Mouse (Mus musculus) frontal cortex, postnatal 10 days (tissue): ENCODE data around the gene Mvk.

Experiments used
- DNase-seq, 2 experiments: peaks; one replicate each; pipeline ENCODE4 v3.0.0; 2022; ENCODE audit warnings: low spot score in 2 of 2, mixed read lengths in 1 of 2

Gene Mvk

DNA sequence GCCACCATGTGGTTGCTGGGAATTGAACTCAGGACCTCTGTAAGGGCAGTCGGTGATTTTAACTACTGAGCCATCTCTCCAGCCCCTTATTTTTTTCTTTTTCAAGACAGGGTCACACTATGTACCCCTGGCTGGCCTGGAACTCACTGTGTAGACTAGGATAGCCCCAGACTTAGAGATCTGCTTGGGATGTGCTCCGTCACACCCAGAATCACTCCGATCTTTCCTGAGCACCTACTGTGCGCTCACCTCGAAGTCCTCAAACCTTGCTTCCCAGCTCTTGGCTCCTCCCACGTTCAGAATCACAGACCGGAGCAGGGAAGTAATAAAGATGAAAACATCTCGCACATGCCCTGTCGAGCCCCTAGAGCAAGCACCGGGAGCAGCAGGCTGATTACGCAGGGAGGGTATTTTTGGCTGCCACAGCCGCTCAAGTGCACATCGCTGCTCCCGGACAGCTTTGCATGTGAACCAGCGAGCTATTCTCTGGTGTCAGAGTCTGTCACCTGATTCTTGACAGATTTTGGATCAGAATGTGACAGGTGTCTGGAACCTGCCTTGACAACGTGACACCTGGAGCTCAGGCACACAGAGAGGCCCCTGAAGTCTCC is 13.0 kb downstream of the Mvk start:
- no peak for DNase-seq

DNA sequence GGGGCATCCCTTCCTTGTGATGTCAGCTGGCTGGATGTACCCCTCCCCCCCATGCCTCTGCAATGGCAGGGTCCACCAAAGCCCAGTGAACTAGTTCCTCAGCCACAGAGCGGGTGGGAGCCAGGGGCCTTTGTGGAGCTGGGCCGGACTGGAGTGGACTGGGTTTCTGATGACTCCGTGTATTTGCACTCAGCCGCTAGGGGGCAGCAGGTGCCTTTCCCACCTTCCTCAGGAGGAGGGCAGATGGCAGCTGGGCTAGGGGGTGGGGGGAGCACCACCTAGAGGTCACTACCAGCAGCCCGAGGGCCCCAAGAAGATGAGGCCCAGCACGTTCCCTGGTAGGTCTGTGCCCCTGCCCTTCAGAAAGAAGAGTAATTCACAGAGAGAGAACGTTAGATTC is 17.2 kb downstream of the Mvk start:
- DNase-seq, result peak; percentile 52 to 79

DNA sequence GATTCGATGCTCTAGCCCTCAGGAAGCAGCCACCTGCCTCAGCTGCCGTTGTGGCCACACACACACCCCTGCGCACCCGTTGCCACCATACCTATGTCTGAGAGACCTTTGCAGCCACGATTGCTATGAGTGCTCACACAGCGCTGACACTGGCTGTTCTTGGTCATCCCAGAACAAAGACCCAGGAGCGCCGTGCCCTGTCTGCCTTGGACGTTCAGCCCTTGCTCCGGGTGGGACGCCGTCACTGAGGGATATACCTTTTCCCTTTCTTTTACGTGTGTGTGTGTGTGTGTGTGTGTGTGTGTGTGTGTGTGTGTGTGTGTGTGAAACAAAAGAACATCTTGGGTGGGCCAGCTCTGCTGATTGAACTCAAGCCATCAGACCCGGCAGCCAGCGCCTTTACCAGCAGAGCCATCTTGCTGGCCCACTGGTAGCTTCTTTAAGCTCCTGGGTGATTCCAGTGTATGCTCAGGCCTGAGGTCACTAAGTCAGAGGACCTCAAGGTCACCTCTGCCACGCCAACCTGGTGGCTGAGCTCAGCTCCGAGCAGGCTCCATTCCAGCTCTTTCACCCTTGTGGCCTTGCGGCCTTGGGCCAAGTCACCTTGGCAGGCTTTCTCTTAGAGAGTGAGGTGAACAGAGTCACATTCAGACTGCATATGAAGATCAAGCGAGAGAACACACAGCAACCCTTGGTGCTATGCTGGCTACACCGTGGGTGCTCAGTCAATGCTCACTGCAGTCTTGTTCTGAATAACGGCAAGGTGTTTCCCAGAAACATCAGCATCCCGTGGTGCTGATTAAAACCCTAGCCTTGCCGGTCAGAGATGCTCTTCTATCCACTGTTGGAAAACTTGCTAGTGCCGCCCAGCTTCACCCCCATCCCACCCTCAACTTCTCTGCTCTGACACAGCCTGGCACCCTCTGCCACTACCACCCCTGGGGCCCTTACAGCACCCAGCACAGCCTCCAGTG is 18.3 kb downstream of the Mvk start:
- no peak for DNase-seq

DNA sequence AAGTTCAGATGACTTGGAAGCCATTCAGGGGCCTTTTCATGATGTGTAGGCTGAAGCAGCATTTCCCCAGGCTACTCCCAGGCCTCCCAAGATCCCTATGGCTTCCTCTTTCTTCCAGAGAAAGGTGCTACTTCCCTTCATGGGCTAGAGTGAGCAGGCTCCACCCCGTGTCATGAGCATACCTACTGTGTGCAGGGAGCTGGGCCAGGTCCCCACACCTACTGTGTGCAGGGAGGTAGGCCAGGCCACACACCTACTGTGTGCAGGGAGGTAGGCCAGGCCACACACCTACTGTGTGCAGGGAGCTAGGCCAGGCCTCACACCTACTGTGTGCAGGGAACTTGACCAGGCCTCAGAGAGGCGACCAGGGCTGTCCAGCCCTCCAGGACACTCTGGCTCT is 20.5 kb downstream of the Mvk start:
- no peak for DNase-seq

DNA sequence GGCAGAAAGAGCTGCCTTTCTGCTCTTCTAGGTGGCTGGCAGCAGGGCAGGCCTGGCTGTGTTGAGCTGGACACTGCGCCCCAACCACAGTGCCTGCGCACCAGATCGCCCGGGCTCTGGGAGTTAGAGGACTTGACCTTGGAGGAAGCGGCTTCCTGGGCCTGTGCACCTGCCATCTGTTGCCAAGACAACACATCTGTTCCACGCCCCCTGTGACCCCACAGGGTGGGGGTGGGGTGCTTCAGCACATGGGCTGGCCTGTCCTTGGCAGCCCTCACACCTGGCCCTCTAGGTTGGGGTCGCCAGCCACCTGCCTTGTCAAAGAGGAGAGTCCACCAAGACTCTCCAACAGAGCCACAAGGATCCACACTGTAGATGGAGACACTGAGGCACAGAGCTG is 21.6 kb downstream of the Mvk start:
- no peak for DNase-seq

DNA sequence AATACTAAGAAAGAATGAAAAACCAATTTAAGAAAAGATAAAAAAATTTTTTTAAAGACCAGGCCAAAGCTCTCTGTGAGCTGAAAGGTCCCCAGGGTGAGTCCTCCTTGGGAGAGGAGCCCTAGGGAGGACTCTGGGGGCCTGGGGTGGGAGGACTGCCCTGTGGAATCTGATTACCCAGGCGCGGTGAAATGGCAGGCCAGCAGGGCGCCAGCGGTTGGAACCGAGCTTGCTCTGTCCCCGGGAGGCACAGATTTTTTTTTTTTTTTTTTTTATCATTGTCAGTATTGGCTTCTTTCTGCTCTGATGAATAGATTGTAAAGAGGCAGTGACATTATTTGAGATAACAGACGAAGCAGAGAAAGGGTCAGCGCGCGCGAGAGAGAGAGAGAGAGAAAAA is 22.9 kb downstream of the Mvk start:
- DNase-seq, result no peak

DNA sequence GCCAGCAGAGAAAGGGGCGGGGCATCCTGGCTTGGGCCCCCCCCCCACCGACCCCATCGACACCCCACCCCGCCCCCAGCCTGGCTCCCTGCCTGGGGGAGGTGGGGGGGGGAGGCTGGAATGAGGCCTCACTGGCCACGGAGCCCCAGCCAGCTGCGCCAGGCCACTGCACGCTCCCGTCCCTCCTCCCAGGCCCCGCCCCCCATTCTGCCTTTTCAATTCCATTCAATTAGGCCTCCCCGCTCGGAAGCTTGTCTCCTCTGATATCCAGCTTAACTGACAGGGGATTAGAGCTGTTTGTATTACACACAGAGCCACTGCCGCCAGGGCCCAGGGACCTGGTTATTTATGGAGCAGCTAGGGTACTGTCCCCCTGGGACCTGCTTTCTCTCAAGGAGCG is 23.4 kb downstream of the Mvk start:
- peak in 1 of 2 experiments; percentile 63 for DNase-seq

DNA sequence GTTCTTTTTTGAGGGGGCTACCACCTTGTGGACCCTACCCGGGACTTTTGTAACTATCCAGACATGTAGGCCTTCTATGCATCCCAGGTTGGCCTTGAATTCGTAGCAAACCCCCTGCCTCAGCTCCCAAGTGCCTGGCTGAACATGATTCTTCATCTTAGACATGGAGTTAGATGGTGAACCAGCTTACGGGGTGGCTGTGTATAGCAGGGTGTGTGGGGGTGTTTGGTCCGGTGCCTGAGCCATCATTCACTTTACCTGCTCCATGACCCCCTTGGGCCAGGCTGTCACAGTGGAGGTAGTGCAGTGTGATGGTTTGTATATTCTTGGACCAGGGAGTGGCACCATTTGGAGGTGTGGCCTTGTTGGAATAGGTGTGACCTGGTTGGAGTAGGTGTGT is 23.9 kb downstream of the Mvk start:
- DNase-seq, result no peak

DNA sequence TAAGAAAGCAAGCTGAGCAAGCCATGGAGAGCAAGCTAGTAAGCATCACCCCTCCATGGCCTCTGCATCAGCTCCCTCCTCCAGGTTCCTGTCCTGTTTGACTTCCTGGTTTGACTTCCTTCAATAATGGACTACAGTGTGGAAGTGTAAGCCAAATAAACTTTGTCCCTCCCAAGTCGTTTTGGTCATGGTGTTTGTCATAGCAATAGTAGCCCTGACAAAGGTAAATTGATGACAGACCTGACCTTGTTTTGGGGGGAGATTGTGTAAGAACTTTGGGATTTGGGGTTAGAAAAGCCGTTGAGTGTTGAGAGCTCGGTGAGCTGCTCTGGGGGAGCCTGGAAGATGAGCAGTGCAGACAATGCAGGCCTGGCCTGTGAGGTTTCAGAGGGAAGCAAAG is 26.3 kb downstream of the Mvk start:
- no peak for DNase-seq

GRCm38 (mm10) chr5:114474741-114475491 is 30.8 kb downstream of the Mvk start:
- DNase-seq, result no peak

GRCm38 (mm10) chr5:114478267-114478666 is 34.2 kb downstream of the Mvk start:
- DNase-seq, result no peak

DNA sequence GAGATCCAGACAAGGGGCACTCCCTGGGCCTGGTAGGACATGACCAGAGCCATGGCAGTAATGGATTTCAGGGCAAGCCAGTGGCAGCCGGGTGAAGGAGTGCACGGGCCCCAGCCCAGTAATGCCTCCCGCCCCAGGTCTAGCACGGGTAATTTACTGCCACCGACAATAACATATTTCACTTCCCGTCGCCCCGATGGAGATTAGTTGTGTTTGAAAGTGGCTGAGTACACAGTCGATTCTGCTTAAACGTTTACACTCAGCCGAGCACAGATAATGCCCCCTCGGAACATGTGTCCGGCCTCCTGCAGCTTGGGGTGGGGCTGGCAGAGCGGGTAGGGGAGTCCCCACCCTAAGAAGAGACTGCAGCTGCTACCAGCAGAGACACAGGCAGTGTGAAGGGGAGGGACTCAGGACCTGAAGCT is 38.5 kb downstream of the Mvk start:
- no peak for DNase-seq

- DNase-seq, result no peak
Observed at GRCm38 (mm10) chr5:114485685-114486084, 41.6 kb downstream of the Mvk start.

GRCm38 (mm10) chr5:114489570-114489969 is 45.5 kb downstream of the Mvk start:
- DNase-seq, result no peak

GRCm38 (mm10) chr5:114490241-114490640 is 46.2 kb downstream of the Mvk start:
- no peak for DNase-seq

DNA sequence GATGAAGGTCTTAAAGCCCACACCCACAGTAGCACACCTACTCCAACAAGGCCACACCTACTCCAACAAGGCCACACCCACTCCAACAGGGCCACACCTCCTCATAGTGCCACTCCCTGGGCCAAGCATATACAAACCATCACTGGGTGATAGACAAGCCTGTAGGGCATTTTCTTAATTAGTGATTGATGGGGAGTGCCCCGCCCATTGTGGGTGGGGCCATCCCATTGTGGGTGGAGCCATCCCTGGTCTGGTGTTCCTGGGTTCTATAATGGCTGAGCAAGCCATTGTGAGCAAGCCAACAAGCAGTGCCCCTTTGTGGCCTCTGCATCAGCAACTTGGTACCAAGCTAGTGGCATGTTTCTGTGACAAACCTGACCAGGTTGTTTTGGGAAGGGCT is 50.7 kb downstream of the Mvk start:
- DNase-seq, result no peak

GRCm38 (mm10) chr5:114501252-114501651 is 57.2 kb downstream of the Mvk start:
- DNase-seq, result no peak

- DNase-seq, result no peak
Observed at GRCm38 (mm10) chr5:114504826-114505225, 60.8 kb downstream of the Mvk start.

- no peak for DNase-seq
Observed at GRCm38 (mm10) chr5:114505260-114506085, 61.4 kb downstream of the Mvk start.

DNA sequence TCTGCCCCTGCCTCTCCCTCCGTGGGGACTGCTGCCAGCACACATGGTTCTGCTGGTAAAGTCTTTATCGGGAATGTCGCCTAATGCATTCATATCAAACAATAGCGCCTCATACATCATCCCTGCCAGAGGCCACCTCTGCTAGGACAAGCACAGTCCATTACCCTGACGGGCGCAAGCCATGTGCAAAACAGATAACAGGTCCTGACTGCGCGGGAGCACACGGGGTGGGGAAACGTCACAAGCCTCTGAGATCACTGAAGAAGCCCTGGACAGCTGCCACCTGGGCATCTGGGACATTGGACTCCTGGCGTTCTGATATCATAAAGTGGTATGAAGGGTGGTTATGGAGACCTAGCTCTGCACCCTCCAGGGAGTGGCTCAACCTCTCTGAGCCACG is 63.3 kb downstream of the Mvk start:
- no peak for DNase-seq

GRCm38 (mm10) chr5:114507964-114508363 is 63.9 kb downstream of the Mvk start:
- no peak for DNase-seq

GRCm38 (mm10) chr5:114509461-114509860 is 65.4 kb downstream of the Mvk start:
- DNase-seq, result no peak
